Mouse (Mus musculus) kidney, adult 11 months (tissue): Measurements from ENCODE around the gene Klrb1b.
"Not testable (repeated sequence)": the region's sequence is repeated elsewhere in the genome, so short reads cannot be mapped to it uniquely, and the experiment has no call there.

Experiments
- DNase-seq: peaks from one replicate; pipeline ENCODE4 v3.0.0; 2022

The Klrb1b gene

GRCm38 (mm10) chr6:128799144-128799895 lies 26.8 kb downstream of the Klrb1b start:
- peak; percentile 85 for DNase-seq

DNA sequence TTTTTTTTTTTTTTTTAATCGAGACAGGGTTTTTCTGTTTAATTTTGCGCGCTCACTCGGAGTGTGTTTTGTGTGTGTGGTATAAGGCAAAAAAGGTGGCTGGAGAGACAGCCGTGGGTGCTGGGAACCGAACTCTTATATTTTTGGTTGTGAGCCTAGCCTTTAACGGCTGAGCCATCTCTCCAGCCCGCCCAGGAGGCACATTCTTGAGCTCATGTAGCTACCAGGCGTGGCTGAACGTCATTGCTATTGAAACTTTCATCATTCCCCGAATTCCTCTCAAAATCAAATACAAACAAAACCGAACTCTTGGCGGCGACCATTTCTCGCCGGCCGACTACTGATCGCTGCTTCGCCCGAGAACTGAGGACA lies 27.4 kb downstream of the Klrb1b start:
- DNase-seq: peak; percentile 76

- no peak for DNase-seq
Measured at GRCm38 (mm10) chr6:128797936-128798771, 28.0 kb downstream of the Klrb1b start.

DNA sequence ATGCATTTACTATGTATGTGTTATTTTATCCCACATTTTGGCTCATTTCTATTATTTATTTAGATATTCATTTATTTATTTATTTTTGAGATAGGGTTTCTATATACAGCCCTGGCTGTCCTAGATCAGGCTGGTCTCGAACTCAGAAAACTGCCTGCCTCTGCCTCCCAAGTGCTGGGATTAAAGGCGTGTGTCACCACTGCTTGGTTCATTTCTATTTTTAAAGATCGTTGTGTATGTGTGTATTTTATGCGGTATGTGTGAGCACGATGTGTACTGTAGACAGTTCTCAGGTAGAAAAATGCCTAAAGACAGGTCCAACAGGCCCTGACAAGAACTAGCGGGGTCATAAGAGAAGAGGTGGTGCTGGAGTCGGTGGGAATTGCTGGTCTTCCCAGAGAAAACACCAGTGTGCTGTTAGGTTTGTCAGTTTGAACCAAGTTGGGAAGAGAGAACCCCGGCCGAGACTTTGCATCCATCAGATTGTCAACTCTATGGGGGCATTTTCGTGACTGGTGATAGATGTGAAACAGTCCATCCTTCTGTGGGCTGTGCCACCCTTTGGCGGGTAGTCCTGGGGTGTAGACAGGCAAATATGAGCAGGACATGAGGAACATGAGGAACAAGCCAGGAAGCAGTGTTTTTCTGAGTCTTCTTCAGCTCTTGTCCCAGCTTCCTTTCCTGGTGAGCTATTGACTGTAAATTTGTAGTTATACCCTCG lies 28.8 kb downstream of the Klrb1b start:
- DNase-seq: no peak

- no peak for DNase-seq
Measured at GRCm38 (mm10) chr6:128796321-128796955, 29.7 kb downstream of the Klrb1b start.

DNA sequence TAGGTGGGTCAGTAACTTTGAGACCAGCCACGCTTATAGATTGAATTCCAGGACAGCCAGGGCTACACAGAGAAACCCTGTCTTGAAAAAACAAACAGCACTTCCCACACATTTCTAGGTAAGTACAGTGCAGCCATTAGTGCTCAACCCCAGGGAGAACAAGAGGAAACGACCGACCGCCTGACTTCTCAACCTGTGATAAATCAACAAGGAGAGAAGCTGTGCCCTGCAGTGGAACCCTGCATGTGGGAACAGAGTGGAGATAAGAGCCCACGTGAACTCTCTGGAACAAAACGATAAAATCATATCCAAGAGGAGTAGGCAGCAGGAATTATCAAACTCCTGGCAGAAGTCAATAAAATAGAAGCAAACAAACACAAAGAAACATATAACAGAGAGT lies 32.4 kb downstream of the Klrb1b start:
- no peak for DNase-seq

- not testable (repeated sequence) for DNase-seq
Measured at GRCm38 (mm10) chr6:128790491-128790994, 35.6 kb downstream of the Klrb1b start.

DNA sequence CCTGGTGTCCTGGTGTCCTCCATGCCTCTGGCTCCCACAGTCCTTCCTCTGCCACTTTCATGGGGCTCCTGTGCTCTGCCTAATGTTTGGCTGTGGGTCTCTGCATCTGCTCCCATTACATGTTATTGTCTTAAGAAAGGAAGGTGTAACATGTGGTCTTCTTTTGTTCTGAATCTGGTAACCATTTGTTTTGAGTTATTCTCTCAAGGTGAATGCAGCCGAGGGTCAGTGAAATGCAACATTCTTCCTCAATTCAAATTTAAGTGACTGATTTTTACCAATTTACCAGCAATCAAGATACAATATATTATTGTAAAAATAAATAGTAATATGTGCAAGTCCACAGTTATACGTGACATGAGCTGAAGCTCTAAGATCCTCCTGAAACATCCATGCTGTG lies 37.0 kb downstream of the Klrb1b start, which contains the start of gene Klrb1c:
Gene Klrb1c (minus strand): TSS at position 101 of the 400 bp plus-strand sequence.
- DNase-seq: no peak

GRCm38 (mm10) chr6:128788517-128788916 lies 37.6 kb downstream of the Klrb1b start:
- DNase-seq: no peak

DNA sequence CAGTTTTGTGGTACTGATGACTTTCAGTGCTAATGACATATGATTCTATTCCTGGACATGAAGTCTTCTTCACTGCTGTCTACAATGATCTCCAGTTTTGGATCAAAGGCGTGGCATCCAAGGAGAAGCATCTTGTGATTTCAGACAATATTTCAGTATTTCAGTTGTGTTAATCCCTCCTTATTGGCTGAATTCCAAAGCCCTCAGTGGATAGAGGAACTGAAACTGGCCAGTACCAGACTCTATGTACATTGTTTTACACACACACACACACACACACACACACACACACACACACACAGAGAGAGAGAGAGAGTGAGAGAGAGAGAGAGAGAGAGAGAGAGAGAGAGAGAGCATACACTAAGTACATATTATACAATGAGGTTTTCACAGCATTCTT lies 39.7 kb downstream of the Klrb1b start:
- DNase-seq: not testable (repeated sequence)

DNA sequence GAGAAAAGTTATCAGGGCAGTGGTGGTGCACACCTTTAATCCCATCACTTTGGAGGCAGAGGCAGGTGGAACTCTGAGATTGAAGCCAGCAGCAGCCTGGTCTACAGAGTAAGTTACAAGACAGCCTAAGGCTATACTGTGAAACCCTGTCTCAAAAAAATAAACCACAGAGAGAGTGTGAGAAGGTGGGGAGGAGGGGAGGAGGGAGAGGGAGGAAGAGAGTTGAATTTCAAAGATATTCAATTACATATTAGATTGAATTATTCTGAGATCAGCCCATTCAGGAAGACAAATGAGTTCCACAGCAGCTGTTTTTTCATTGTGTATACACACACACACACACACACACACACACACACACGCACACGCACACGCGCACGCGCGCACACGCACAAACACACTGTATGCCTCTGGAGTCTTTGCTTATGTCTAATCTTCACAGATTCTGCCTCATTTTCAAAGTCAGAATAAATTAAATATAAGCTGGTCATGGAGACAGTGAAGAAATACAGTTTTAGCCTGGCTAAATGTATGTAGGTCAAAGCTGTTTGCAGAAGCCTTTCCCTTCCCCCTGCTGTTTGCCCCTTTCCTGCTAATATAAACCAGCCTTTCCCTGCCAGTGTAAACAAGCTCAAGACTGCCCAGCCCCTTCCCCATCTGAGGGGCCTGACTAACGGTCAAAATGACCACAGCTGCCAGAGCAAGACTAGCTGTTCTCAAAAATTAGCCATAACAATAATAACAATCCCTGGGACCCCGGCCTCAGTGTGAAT lies 56.5 kb downstream of the Klrb1b start:
- DNase-seq: no peak

- DNase-seq: no peak
Measured at GRCm38 (mm10) chr6:128768047-128768446, 58.1 kb downstream of the Klrb1b start.

DNA sequence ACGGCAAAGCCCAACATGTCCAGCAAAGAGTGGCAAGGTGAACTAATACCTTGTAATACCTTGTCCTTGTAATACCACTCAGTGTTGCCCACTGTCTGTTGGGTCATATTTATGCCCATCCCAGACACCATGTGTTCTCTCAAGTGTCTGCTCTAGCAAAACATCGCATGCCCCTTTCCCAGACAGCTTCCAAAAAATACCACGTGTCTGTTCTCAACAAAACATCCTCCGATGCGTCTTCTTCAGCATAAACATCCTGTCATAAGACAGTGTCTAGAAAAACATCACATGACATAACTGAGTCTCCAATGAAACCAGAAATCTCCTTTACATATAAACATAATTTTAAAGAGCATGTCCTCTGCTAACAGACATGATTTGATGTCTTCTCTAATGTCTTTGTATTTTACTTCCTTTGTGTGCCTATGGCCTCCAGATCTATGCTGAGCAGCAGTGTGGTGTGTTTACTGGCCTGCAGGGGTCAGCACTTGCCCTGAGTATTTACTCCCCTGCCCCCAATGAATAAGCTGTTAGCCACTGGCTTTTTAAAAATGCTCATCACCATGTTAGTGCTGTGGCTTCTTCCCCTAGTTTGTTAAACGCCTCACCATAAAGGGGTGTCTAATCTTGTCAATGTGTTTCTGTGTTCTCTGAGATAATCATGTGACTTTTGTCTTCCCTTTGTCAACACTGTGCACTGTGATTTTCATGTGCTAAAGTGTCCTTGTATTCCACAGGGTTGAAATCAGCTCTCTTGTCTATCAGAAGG lies 59.5 kb downstream of the Klrb1b start:
- DNase-seq: peak; percentile 41

DNA sequence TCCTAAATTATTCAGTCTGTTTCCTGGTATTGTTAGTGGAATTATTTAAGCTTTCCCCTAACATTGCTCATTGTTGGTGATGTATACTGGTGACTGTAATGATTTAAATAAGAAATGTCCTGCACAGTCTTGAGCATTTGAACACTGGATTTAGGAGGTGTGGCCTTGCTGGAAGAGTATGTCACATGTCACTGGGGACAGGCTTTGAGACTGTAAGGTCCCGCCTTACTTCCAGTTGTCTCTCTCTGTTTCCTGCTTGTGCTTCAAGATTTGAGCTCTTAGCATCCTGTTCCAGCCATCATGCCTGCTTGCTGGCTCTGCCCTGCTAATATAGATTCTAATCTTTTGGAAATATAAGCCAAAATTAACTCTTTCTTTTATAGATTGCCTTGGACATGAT lies 60.9 kb downstream of the Klrb1b start:
- DNase-seq: no peak

GRCm38 (mm10) chr6:128764598-128764997 lies 61.5 kb downstream of the Klrb1b start:
- DNase-seq: no peak

DNA sequence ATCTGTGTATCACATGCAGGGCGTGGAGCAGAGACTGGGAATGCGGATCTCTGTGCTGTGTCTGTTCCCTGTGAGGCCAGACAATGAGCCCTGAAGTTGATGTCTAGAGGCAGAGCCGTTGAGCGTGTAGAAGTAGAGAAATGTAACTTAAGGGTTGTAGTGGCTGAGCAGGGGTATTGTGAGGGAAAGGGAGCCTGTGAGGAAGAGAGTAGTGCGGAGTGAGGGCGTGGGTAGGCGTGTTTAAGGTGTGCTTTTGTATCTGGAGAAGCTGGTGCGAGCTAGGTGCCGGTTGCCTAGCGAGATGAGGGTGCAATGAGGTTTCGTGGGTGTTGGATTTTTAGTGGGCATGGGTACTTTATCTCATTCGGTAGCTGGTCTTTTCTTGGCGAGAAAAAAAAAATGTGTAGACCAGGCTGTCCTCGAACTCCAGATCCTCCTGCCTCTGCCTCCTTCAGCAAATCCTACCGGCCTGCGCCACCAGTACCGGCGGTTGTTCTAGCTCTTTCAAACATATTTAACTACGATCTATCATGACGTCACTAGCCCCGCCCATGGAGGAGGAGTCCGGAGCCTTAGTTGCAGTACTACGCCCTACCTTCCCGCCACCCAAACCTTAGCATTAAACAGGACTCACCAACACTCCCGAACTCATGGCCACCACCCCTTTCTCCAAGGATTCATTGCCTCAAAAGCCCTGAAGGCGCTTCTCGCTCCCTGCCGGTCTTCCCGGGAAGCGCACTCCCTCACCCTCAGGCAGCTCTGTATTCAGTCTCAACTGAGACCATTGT lies 62.2 kb downstream of the Klrb1b start:
- peak; percentile 98 for DNase-seq
